12 mouse cellular contexts compared by ENCODE assay signal in the genomic region with DNA sequence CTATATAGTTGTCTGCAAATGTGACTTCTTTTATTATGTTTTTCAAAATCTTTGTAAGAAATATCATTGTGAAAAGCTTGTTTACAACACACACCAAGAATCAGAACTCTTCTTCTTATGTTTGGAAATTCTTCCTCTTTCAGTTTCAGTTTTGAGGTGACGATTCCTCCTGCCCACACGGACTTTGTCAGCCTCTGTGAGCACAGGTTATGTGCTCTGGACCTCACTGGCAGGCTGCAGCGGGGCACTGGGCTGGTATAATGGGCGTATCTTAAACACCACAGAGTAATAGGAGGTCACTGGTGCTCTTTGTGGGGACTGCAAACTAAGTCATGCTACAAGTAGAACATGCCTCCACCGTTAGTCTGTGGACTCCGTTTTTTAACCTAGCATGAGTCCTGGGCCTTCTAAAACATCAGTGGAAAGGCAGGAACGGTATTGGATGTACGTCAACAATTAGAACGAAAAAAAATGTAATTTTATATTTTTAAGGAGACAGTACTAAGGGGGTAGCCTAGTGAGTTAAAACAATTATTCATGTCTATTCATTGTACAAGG. TPM values are rescaled to one million over a fixed set of nuclear protein-coding genes. Genes with fewer than 3 reads are reported as not detected.
DNase-seq lines count a peak whose midpoint lies in the region; ATAC-seq and TF ChIP-seq lines count a peak whose summit lies in the region.
"Had no signal": no experiment of that assay in that cellular context is flagged by ENCODE, and none has a peak within 500 bp of the region (broad histone marks: within the 10 kb centered on the region; RNA-seq: fewer than 3 reads in every experiment).

No protein-coding gene starts in this region.

- H3K4me1 ChIP-seq in liver, embryonic 16.5 days (ENCODE audit: control insufficient read depth, low read depth, low read length): no peaks in the 10 kb centered on the region; the same call in 1 of the 2 replicates
- no peaks in the 10 kb centered on the region for H3K4me1 ChIP-seq in liver, embryonic 11.5 days (replicated peaks; ENCODE audit: control insufficient read depth, insufficient read depth, low read length)
- H3K4me1 ChIP-seq in liver, postnatal 0 days (ENCODE audit: insufficient read depth): no peaks in the 10 kb centered on the region
- H3K4me1 ChIP-seq: embryonic facial prominence, embryonic 10.5 days had no signal

- TF ChIP-seq CTCF in liver, postnatal 0 days (IDR thresholded peaks at IDR 0.05; ENCODE audit: low read depth): no peak

- H3K9ac ChIP-seq in liver, embryonic 16.5 days (ENCODE audit: low read depth, low read length): no peak overlapping the region
- H3K9ac ChIP-seq in liver, embryonic 11.5 days (ENCODE audit: low read depth, low read length): no peak overlapping the region
- H3K9ac ChIP-seq in liver, postnatal 0 days (replicated peaks): peak overlapping the region; percentile 36; the same call in 1 of the 2 replicates

- no peaks in the 10 kb centered on the region for H3K36me3 ChIP-seq in liver, embryonic 16.5 days (ENCODE audit: control insufficient read depth, insufficient read depth)
- H3K36me3 ChIP-seq in liver, embryonic 11.5 days (ENCODE audit: control insufficient read depth, insufficient read depth, low read length): no peaks in the 10 kb centered on the region
- H3K36me3 ChIP-seq in liver, postnatal 0 days (replicated peaks; ENCODE audit: insufficient read depth, low read length): no peaks in the 10 kb centered on the region
- H3K36me3 ChIP-seq: embryonic facial prominence, embryonic 10.5 days had no signal

- no peaks in the 10 kb centered on the region for H3K9me3 ChIP-seq in liver, embryonic 16.5 days (replicated peaks; ENCODE audit: control insufficient read depth, low read length)
- no peaks in the 10 kb centered on the region for H3K9me3 ChIP-seq in liver, embryonic 11.5 days (ENCODE audit: control insufficient read depth, low read length)
- no peaks in the 10 kb centered on the region for H3K9me3 ChIP-seq in liver, postnatal 0 days (ENCODE audit: low read length)
- H3K9me3 ChIP-seq: embryonic facial prominence, embryonic 10.5 days had no signal

- ATAC-seq in liver, embryonic 16.5 days (ENCODE audit: low read depth): peak; percentile 37; the same call in 1 of the 2 replicates
- no peak for ATAC-seq in liver, embryonic 11.5 days (replicated peaks; ENCODE audit: low FRiP score)
- ATAC-seq in liver, postnatal 0 days: peak; percentile 63; the same call in 1 of the 2 replicates
- no peak for ATAC-seq in frontal cortex, adult (ENCODE audit: low TSS enrichment)
- ATAC-seq: hindbrain, postnatal 0 days had no signal

- H3K27ac ChIP-seq in liver, embryonic 16.5 days (ENCODE audit: low read length): no peak overlapping the region
- no peak overlapping the region for H3K27ac ChIP-seq in liver, embryonic 11.5 days (ENCODE audit: low read depth, low read length)
- H3K27ac ChIP-seq in liver, postnatal 0 days (ENCODE audit: low read depth): no peak overlapping the region
- H3K27ac ChIP-seq: embryonic facial prominence, embryonic 10.5 days; hindbrain, postnatal 0 days had no signal

- peak overlapping the region; percentile 19; the same call in 1 of the 2 replicates for H3K4me3 ChIP-seq in liver, embryonic 16.5 days (ENCODE audit: low read depth, low read length)
- no peak overlapping the region for H3K4me3 ChIP-seq in liver, embryonic 11.5 days (ENCODE audit: low read depth, low read length)
- H3K4me3 ChIP-seq in liver, postnatal 0 days (ENCODE audit: low read depth, low read length): peak overlapping the region; percentile 21; the same call in 1 of the 2 replicates
- H3K4me3 ChIP-seq: embryonic facial prominence, embryonic 10.5 days had no signal

- TF ChIP-seq EP300 in liver, postnatal 0 days (IDR thresholded peaks at IDR 0.05; ENCODE audit: low read depth): no peak

- H3K4me2 ChIP-seq in liver, embryonic 16.5 days (ENCODE audit: low read depth, low read length): peak overlapping the region; percentile 33; the same call in 1 of the 2 replicates
- no peak overlapping the region for H3K4me2 ChIP-seq in liver, embryonic 11.5 days
- peak overlapping the region; percentile 60 for H3K4me2 ChIP-seq in liver, postnatal 0 days (ENCODE audit: low read depth, low read length)

- WGBS in liver, embryonic 16.5 days (ENCODE audit: insufficient replicate concordance): 48% methylated on average over 9 of the region's 9 CpGs
- 80% methylated on average over 9 of the region's 9 CpGs for WGBS in liver, embryonic 11.5 days
- WGBS in liver, postnatal 0 days (ENCODE audit: insufficient replicate concordance): 47% methylated on average over 9 of the region's 9 CpGs

- DNase-seq in liver, embryonic 11.5 days (ENCODE audit: low spot score): no peak
- peak; percentile 4 for DNase-seq in NIH3T3 (ENCODE audit: low read depth)
- peak; percentile 30 for DNase-seq in liver, postnatal 0 days
- peak; percentile 28 for DNase-seq in thymus, postnatal 0 days (ENCODE audit: low spot score)
- DNase-seq in urinary bladder, postnatal 4 days (ENCODE audit: low spot score in 2 of 2): no peak
- no peak for DNase-seq in gastrocnemius, adult 18-20 months (ENCODE audit: low spot score)
- DNase-seq: layer of hippocampus, postnatal 36 days had no signal

- H3K27me3 ChIP-seq in liver, embryonic 16.5 days (ENCODE audit: control insufficient read depth, insufficient read depth, low read depth, low read length): no peaks in the 10 kb centered on the region
- no peaks in the 10 kb centered on the region for H3K27me3 ChIP-seq in liver, embryonic 11.5 days (replicated peaks; ENCODE audit: control insufficient read depth, insufficient read depth, low read length)
- no peaks in the 10 kb centered on the region for H3K27me3 ChIP-seq in liver, postnatal 0 days (ENCODE audit: insufficient read depth, low read length)

RNA-seq across cellular contexts. Expression of a gene that starts 9.4 kb away (rescaled TPM):
- 2.9 and 3.7 TPM in 2 replicates for polyA plus RNA-seq in liver, embryonic 16.5 days (2015; fragmentation: Nextera tagmentation; extraction: Ambion mirVana)
- 3.4 and 3.6 TPM in 2 replicates for polyA plus RNA-seq in liver, embryonic 11.5 days (2014; fragmentation: Nextera tagmentation; extraction: Ambion mirVana)
- 5.6 and 6.8 TPM in 2 replicates for polyA plus RNA-seq in liver, postnatal 0 days (2015; fragmentation: Nextera tagmentation; extraction: Ambion mirVana)
- polyA plus RNA-seq in thymus, postnatal 0 days (2015; fragmentation: Nextera tagmentation; extraction: Ambion mirVana): 9.5 and 9.7 TPM in 2 replicates
- total RNA-seq in gastrocnemius, adult 18-20 months (2021): 1 to 10 TPM; 1.1 to 1.2 TPM

RNA-seq across cellular contexts. Expression of a gene that starts 54.8 kb away (rescaled TPM):
- polyA plus RNA-seq in liver, embryonic 16.5 days (2015; fragmentation: Nextera tagmentation; extraction: Ambion mirVana): 0.21 and 0.24 TPM in 2 replicates
- 0.34 and 0.42 TPM in 2 replicates for polyA plus RNA-seq in liver, embryonic 11.5 days (2014; fragmentation: Nextera tagmentation; extraction: Ambion mirVana)
- 0.33 and 0.38 TPM in 2 replicates for polyA plus RNA-seq in liver, postnatal 0 days (2015; fragmentation: Nextera tagmentation; extraction: Ambion mirVana)
- polyA plus RNA-seq in thymus, postnatal 0 days (2015; fragmentation: Nextera tagmentation; extraction: Ambion mirVana): 16.0 and 19.8 TPM in 2 replicates
- not detected for total RNA-seq in gastrocnemius, adult 18-20 months (2021)
- total RNA-seq: gastrocnemius, adult 8-10 months had no signal

Comparison
In these comparisons a context has a peak if more than half of its experiments do, and no peak if none do; other contexts are left out.
1. ATAC-seq: peak in liver, embryonic 16.5 days (single experiment) and liver, postnatal 0 days (single experiment); none in liver, embryonic 11.5 days (single experiment) and frontal cortex, adult (single experiment).
2. DNase-seq: peak in NIH3T3 (single experiment), liver, postnatal 0 days (single experiment) and thymus, postnatal 0 days (single experiment); none in liver, embryonic 11.5 days (single experiment), urinary bladder, postnatal 4 days (0 of 2) and gastrocnemius, adult 18-20 months (single experiment).
3. RNA of a gene that starts 54.8 kb away (polyA plus RNA-seq): 16.0 to 19.8 TPM in thymus, postnatal 0 days; 0.33 to 0.38 TPM in liver, postnatal 0 days, 0.34 to 0.42 TPM in liver, embryonic 11.5 days and 0.21 to 0.24 TPM in liver, embryonic 16.5 days; every median in the first group is over 10 times any median in the second.